Comparison of ENCODE assay signal across 12 mouse cellular contexts in the genomic region with DNA sequence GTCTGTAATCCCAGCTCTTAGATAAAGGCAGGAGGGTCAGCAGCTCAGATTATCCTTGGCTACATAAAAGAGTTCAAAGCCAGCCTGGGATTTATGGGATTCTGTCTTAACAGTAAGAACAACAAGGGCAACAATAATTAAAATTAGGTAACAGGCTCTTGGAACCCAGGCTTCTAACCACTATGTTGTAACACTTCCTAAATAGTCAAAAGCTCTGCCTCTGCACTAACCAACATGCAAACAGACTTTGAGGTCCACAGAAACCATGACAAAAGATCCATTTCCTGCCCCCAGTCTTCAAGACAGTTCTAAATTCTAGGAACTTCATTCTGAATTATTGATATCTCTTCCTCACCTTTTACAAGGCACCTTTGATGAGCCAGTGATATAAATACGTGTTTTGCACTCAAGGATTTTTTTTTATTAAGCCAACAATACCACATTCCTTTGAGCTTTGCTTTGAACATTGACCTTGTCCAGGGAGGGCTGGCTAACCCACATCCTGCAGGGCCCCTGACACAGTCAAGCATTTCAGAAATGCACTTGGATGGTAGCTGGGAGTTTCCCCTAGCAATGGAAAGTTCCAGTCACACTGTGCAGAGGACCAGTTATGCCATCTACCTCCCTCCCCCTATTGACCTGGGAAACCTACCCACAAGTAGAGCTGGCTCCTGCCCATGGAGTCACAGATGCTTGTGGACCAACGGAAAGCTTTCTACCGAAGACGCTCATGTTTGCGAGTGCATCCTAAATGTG. TPM values are rescaled to one million over a fixed set of nuclear protein-coding genes. Genes with fewer than 3 reads are reported as not detected.
A peak's percentile ranks its signal among the peaks of the same experiment; 100 is the strongest.
DNase-seq lines count a peak whose midpoint lies in the region; ATAC-seq lines count a peak whose summit lies in the region.
"Had no signal": no experiment of that assay in that cellular context is flagged by ENCODE, and none has a peak within 500 bp of the region (broad histone marks: within the 10 kb centered on the region; RNA-seq: fewer than 3 reads in every experiment).

No protein-coding gene starts in this region.

- peak; percentile 84 for ATAC-seq in inflammation-experienced regulatory T-cells, adult 6 months
- ATAC-seq in forebrain, embryonic 16.5 days: no peak

- no peak overlapping the region for H3K27ac ChIP-seq in forebrain, embryonic 16.5 days (ENCODE audit: low read length)

- no peaks in the 10 kb centered on the region for H3K27me3 ChIP-seq in forebrain, embryonic 16.5 days (replicated peaks; ENCODE audit: control insufficient read depth, insufficient read depth, low read length)

- no peaks in the 10 kb centered on the region for H3K4me1 ChIP-seq in forebrain, embryonic 16.5 days (replicated peaks; ENCODE audit: control insufficient read depth, insufficient read depth, low read length)

- peak; percentile 54 for DNase-seq in adrenal gland, postnatal 14 days
- no peak for DNase-seq in adrenal gland, adult 18-20 months (ENCODE audit: low spot score in 2 of 2)
- peak; percentile 94 for DNase-seq in 416B (ENCODE audit: low read depth)
- DNase-seq in kidney, postnatal 36 days: peak; percentile 73 to 92
- DNase-seq in cerebellum, adult 9-10 months: no peak
- no peak for DNase-seq in right cerebral cortex, postnatal 14 days
- DNase-seq: cerebellum, postnatal 25 days; gastrocnemius, postnatal 25 days; left cerebral cortex, postnatal 4 days; midbrain, embryonic 14.5 days had no signal

- H3K4me3 ChIP-seq in forebrain, embryonic 16.5 days (replicated peaks; ENCODE audit: low read length): no peak overlapping the region

- no peak overlapping the region for H3K9ac ChIP-seq in forebrain, embryonic 16.5 days (replicated peaks; ENCODE audit: low read depth, low read length)

- WGBS in forebrain, embryonic 16.5 days: 94% methylated on average over 5 of the region's 5 CpGs

- no peaks in the 10 kb centered on the region for H3K9me3 ChIP-seq in forebrain, embryonic 16.5 days (ENCODE audit: control insufficient read depth, low read length)

- no peaks in the 10 kb centered on the region for H3K36me3 ChIP-seq in forebrain, embryonic 16.5 days (ENCODE audit: control insufficient read depth, insufficient read depth)

- no peak overlapping the region for H3K4me2 ChIP-seq in forebrain, embryonic 16.5 days (ENCODE audit: low read length)

RNA-seq across cellular contexts. Expression of a gene that starts 23.9 kb away (rescaled TPM):
- total RNA-seq in adrenal gland, postnatal 14 days (2021): 819 and 844 TPM in 2 replicates
- 100 to 1,000 TPM; 513 to 592 TPM for total RNA-seq in adrenal gland, adult 18-20 months (2021)
- under 1 TPM in 2 of 3 experiments, not detected in 1; 0.32 to 0.83 TPM for polyA plus RNA-seq in inflammation-experienced regulatory T-cells, adult 6 months (2017; shearing (Covaris generic))
- polyA plus RNA-seq in forebrain, embryonic 16.5 days (2015; fragmentation: Nextera tagmentation; extraction: Ambion mirVana): 55.8 and 58.1 TPM in 2 replicates

Comparison
In these comparisons a context has a peak if more than half of its experiments do, and no peak if none do; other contexts are left out.
1. DNase-seq: peak in adrenal gland, postnatal 14 days (single experiment), 416B (single experiment) and kidney, postnatal 36 days (2 of 2); none in adrenal gland, adult 18-20 months (0 of 2), cerebellum, adult 9-10 months (single experiment) and right cerebral cortex, postnatal 14 days (single experiment).